Mouse (Mus musculus) megakaryocyte, adult 5-6 weeks (primary cell): ENCODE measurements around the gene Vwc2l. TPM values are rescaled to one million over a fixed set of nuclear protein-coding genes. Genes with fewer than 3 reads are reported as not detected.

Experiments used
- ATAC-seq: 2 replicates; pipeline ENCODE4 v1.8.0; 2016; ENCODE audit warnings: mild to moderate bottlenecking, inconsistent platforms; ENCODE audit not compliant: poor library complexity, severe bottlenecking
- total RNA-seq, 2 experiments: library from RNA; stranded (forward) in 1 of 2; stranded (reverse) in 1 of 2; fragments of 153-499, 151-499 nt in 1 of 2; fragments of 221-1000, 200-1000 nt in 1 of 2; gene quantifications; 2 replicates each; pipeline versions ENCODE4 v1.2.3 to v1.2.4; 2015 to 2017

The Vwc2l gene
- total RNA-seq, 2 experiments from 2014 or later = not detected

DNA sequence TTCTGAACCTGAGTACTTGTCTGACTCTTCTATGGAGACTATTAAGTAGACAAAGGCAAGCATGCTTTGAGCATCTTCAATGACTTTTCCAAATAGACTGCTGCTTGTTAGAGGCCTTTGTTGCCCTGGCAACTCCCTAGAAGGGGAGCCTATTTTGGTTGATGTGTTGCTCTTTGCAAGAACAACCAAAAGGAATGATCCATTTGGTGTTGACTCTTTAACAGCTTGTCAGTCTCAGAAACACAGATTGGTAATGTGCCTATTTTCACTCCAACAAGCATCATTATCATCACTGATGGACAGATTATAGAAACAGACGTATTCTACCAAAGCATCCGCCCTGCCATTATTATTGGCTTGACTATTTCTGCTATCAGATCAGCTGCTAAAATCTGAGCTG lies 181.9 kb downstream of the Vwc2l start:
- no peak for ATAC-seq

DNA sequence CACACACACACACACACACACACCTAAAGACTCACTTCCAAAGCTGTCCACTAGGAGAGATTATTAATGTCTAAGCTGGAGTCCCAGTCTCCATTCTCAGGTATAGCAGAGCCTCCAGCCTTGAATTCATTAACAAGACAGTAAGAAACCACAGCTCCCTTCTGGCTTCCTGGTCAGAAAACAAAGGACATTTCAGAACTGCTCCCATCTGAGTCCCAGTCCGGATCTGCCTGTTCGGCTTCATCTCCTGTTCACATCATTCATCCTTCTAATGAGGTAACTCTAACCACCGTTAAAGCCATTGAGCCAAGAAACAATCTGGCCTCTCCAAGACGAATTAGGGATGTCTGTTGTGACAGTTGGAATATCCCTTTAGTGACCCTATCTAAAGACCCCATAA lies 185.7 kb downstream of the Vwc2l start:
- no peak for ATAC-seq

DNA sequence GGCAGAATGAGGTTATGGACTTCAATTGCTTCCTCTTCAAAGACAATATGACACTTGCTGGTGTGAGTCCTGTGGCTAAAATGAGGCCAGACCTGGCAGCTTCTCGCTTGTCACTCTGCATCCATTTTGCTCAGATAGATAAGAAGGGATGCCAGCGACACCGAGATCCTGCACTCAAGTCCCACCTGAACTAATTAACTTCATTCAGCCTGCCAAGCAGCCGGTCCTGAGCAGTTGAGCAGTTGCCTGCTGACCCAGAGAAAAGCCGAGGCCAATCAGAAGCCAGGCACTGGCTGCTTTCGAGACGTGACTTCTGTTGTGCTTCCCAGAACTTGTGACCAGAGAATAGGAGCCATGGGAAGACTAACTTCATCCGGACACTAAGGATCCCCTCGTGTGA lies 187.6 kb downstream of the Vwc2l start:
- no peak for ATAC-seq

DNA sequence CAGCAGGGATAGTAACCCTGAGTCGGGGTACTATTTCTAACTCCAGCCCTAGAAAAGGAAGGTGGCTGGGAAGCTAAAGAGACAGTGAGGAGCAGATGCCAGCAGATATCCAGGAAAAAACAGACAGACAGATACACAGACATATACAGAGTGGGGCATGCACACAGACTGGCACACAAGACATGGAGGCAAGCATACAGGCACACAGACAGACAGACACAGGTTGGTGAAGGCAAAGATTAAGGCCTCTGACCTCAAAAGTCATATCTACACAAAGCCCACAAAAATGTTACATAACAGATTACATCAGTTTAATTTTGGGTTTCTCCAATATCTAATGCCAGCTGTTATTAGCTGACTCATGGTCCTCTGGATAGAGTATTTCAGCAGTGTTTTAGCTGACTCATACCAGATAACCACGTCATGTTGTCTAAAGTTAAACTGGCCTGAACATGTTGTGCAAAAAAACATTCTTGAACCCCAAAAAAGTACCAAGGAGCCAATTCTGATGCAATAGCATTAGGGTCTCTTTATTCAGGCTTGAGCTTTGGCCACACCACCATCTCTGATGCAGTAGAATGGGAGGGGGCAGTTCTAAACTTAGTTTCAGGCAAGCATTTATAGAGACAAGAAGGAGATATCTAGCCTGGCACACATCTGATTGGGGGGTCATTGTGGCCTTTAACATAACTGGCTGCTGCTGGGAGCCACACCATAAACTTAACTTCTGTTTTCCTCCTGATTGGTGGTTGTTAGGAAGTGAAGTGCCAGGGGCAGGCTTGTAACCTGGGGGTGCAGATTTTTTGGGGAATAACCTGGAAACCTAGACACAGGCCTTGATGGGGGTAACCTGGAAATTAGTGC lies 192.9 kb downstream of the Vwc2l start:
- no peak for ATAC-seq

DNA sequence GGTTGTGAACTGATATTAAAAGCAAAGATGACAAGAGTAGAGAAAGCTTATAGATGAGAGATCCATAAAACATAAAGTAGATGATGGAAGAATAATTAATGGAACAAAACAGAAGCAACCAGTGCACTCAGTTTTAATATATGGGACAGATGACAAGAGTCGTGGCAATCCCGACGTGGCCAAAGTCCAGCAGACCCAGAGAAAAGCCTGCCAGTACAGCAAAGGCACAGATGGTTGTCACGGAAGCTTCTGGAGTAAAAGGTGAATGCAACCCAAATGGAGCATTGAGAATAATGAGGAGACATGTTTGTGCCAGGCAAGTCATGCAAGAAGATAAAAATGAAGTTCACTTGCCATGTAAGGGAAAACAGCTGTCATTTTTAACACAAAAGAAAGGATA lies 207.5 kb downstream of the Vwc2l start:
- no peak for ATAC-seq
